Mouse (Mus musculus): ENCODE measurements around the gene Abca2.
"Not testable (repeated sequence)": the region's sequence is repeated elsewhere in the genome, so short reads cannot be mapped to it uniquely, and the experiment has no call there.

The Abca2 gene

GRCm38 (mm10) chr2:25428442-25429236, at the start of gene Abca2:
Abca2 (plus strand) TSS chr2:25428703.
- DNase-seq (ENCODE audit: low spot score in 2 of 2): peak; percentile 83 to 87

DNA sequence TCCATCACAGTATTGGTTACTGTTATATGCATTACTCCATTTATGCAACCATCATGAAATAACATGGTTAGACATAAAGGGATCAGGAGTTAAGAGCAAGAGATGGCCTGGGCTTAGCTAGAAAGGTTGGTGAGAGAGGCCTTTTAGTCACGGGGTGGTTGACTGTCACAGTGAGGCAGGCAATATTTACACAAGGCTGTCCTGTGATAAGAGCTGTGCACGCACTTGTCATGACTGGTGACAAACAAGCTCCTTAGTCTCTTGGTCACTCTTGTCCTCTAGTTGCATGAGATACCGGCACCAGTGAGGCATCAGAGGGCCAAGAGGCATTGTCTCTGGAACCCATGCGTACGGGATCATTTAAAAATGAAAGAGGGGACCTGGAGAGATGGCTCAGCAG, 44.0 kb upstream of the Abca2 start:
- DNase-seq (ENCODE audit: low spot score in 2 of 2): no peak

DNA sequence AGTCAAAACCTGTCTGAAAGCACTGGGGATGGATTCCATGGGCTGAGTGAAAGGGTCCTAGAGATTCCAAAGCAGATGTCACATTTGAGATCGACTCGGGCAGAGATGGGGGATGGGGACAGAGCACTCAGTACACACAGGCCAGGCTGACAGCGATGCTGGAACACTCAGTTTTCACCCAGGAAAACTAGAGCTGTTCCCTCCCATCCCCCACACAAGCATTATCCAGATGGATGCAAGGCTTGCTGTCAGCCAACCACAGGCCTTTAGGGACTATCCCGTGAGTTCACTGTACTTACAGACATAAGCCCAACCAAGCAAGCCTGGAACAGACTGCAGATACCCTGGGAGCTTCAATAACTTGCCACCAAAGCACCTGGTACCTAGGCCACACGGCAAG, 37.2 kb upstream of the Abca2 start:
- DNase-seq (ENCODE audit: low spot score in 2 of 2): no peak

GRCm38 (mm10) chr2:25394281-25395221, 34.0 kb upstream of the Abca2 start:
- DNase-seq (ENCODE audit: low spot score in 2 of 2): no peak

DNA sequence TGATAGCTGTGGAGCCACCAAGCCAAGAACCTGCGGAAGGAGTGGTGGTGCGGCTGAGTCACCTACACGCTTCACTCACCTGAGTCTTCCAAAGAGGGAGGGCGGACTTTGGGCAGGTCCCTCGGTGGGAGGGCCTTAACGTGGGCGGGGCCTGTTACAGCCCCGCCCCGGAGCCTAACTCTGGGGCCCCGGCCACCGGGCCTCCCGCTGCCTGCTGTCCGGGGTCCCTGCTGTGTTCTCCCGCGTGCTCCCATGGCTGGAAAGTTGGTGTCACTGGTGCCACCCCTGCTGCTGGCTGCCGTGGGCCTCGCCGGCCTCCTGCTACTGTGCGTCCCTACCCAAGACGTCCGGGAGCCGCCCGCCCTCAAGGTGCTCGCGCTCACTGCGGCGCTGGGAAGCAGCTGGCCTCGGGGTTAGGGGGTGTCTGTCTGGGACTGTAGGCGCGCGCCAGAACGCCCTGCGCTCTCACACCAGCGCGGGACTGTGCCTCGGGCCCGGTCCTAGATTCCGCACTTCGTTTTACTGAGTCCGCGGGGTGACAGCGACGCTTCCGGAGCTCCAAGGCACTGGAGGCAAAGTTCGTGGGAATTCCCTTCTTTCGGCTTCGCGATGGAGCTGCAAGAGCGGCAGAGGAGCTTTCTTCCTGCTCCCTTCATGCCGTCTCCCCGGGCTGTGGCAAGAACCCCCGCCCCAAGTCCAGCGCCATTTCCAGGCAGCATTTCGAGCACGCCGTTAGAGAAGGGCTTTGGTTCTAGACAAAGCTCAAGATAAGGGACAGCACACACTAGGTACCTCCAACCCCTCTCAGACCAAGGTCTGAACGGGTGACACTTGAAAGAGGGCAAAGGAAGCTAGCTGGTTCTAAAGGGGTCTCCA, 32.5 kb upstream of the Abca2 start, which contains the start of gene Entpd2:
TSS of gene Entpd2 (plus strand) at position 154 of the 876 bp plus-strand sequence.
- peak; percentile 55 to 69 for DNase-seq (ENCODE audit: low spot score in 2 of 2)

- no peak for DNase-seq (ENCODE audit: low spot score in 2 of 2)
Observed at GRCm38 (mm10) chr2:25396597-25396983, 31.9 kb upstream of the Abca2 start.

GRCm38 (mm10) chr2:25397010-25397409, 31.5 kb upstream of the Abca2 start:
- DNase-seq (ENCODE audit: low spot score in 2 of 2): no peak

DNA sequence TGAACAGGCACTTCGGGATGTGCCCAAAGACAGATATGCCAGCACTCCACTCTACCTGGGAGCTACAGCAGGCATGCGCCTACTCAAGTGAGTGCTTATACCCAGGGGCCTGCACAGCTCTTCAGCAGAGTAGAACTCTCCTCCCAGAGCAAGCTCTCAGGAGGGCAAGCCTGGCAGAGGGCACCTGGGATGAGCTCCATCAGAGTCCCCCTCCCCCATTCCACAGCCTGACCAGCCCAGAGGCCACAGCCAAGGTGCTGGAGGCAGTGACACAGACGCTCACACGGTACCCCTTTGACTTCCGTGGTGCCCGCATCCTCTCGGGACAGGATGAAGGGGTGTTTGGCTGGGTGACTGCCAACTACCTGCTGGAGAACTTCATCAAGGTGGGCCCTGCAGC, 30.4 kb upstream of the Abca2 start:
- no peak for DNase-seq (ENCODE audit: low spot score in 2 of 2)

- no peak for DNase-seq (ENCODE audit: low spot score in 2 of 2)
Observed at GRCm38 (mm10) chr2:25399051-25399450, 29.5 kb upstream of the Abca2 start, which contains the start of gene Npdc1. Npdc1 (plus strand) TSS chr2:25399351.

DNA sequence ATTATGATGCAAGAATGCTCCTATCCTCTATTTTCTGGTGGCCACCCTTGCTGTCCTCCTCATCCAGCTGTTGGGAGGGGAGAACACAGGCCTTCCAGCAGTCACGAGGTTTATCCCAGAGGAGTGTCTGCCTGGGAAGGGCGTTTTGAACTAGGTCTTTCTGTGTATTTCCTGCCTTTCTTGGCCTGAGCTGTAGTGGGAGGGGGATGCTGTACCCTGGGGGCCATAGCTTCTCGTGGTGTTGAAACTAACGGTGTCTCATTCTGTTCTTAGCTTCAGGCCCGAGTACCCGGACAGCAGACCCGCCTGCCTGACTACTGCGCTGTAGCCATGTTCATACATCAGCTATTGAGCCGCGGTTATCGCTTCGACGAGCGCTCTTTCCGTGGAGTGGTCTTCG, 28.2 kb upstream of the Abca2 start:
- DNase-seq (ENCODE audit: low spot score in 2 of 2): no peak

- peak; percentile 45 for DNase-seq (ENCODE audit: low spot score in 2 of 2)
Observed at GRCm38 (mm10) chr2:25400764-25401163, 27.7 kb upstream of the Abca2 start.

DNA sequence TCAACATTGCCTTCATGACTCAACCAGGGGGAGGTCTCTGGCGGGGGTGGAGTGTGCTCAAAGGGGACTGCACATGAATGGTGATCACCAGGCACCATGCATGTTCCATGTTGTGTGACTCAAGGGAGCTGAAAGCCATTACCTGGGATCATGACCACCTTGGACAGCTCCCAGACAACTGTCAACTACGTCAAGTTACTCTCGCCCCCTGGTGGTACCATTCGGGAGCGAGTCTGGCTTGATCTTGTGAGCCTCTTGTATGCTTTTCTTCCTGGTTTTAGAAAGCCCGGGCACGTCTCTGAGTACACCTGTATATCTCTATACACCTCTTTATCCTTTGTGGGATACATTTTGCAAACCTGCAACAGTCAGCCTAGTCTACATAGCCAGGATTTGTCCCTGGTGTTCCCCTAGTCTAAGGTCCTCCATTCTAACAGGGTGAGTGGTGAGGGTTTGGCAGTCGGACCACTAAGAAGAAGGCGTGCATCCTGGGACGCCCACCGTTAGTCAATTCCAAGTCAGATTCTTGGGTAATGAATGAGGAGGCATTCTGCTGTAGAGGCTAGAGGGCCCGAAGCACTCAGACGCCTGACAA, 26.0 kb upstream of the Abca2 start:
- peak; percentile 57 to 65 for DNase-seq (ENCODE audit: low spot score in 2 of 2)

- peak; percentile 42 to 48 for DNase-seq (ENCODE audit: low spot score in 2 of 2)
Observed at GRCm38 (mm10) chr2:25402972-25403601, 25.4 kb upstream of the Abca2 start.

GRCm38 (mm10) chr2:25403994-25404393, 24.5 kb upstream of the Abca2 start:
- no peak for DNase-seq (ENCODE audit: low spot score in 2 of 2)

DNA sequence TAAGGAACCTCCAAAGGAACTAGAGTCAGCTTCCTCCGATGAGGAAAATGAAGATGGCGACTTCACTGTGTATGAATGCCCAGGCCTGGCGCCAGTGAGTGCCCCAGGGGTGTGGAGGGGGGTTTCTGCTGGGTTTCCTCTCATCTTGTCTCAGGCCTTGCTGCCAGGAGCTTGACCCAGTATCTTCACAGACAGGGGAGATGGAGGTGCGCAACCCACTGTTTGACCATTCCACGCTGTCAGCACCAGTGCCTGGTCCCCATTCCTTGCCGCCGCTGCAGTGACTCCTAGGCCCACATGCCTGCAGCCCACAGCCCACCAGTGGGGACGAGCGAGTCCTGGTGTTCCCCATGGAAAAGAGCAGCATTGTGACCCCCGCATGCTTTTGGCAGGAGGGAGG, 19.6 kb upstream of the Abca2 start:
- DNase-seq (ENCODE audit: low spot score in 2 of 2): no peak

- not testable (repeated sequence) for DNase-seq (ENCODE audit: low spot score in 2 of 2)
Observed at GRCm38 (mm10) chr2:25413436-25413835, 15.1 kb upstream of the Abca2 start.

DNA sequence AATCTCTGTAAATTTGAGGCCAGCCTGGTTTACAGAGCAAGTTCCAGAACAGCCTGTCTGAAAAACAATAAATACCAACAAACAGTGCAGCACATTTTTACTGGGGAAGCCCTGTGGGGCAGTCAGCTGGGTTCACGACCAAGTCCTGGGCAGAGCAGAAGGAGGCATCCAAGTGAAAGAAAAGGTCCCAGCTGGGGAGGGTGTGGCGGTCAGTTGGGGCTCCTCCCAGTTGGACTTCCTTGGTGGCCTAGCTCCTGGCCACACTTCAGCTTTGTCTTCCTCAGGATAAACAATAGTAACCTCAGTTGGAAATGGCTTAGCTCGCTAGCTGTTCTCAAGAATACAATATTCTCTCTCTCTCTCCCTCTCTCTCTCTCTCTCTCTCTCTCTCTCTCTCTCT, 11.1 kb upstream of the Abca2 start:
- no peak for DNase-seq (ENCODE audit: low spot score in 2 of 2)

- no peak for DNase-seq (ENCODE audit: low spot score in 2 of 2)
Observed at GRCm38 (mm10) chr2:25421896-25422295, 6.6 kb upstream of the Abca2 start.

DNA sequence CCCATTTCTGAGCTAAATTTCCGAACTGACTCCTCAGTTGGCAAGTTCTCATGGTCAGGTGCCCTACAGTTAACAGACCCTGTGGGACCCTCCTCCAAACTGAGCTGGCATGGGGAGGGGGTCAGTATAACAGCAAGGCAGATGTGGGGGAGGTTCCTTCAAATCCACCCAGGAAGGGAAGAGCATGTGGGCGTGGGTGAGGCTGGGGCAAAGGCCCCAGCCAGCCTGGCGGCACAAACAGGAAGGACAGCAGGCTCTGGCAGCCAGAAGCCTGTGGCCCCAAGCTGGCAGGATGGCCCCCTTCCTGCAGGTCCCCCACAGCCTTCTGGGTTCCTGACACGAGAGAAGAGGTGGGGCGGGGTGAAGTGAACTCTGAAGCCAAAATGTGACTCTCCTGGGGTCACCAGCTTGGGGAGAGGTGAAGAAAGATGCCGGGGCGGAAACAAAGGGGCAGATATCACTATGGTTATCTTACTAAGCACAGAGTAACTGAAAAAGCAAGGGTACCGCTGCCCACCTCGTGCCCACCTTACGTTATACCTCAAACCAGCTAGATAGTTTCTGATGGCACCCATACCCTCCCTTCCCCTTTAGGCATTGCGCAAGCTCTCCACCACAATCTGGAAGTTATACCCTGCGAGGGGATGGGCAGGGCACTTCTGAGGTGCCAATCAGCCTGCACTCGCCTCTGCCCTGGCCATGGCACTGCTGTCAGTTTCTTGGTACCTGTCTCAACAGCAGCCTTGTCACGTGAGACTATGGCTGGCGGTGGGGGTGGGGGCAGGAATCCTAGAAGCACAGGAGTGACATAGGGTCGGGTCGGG, 5.7 kb upstream of the Abca2 start, which contains the start of gene Fut7:
TSS of gene Fut7 (plus strand) at position 681 of the 824 bp plus-strand sequence.
- DNase-seq (ENCODE audit: low spot score in 2 of 2): peak in 1 of 2 experiments; percentile 31

DNA sequence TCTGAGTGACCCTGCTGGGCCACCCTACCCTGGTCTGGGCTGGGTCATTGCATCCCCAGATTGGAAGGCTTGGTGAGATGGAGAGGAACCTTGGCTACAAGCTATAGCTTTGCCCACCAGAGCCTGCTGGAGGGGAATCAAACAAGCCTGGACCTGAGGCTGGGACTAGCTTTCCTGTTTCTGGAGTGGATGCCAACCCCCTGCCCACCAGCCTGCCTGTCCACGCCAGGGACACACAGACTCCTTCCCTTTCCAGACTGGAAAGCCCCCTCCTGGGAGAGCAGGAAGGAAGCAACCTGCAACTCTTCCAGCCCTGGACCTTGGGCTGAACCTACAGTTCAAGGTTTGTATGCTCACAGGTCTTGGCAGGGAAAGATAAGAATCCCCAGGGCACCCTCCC, 4.9 kb upstream of the Abca2 start:
- no peak for DNase-seq (ENCODE audit: low spot score in 2 of 2)

Measured in urinary bladder, adult 18-20 months (tissue).